Mouse (Mus musculus) thymus, postnatal 10 days (tissue): ENCODE measurements around the gene Pacrg.

Source experiments
- DNase-seq, 2 experiments: peaks; one replicate each; pipeline ENCODE4 v3.0.0; 2021; ENCODE audit warnings: low spot score in 2 of 2

Gene Pacrg

DNA sequence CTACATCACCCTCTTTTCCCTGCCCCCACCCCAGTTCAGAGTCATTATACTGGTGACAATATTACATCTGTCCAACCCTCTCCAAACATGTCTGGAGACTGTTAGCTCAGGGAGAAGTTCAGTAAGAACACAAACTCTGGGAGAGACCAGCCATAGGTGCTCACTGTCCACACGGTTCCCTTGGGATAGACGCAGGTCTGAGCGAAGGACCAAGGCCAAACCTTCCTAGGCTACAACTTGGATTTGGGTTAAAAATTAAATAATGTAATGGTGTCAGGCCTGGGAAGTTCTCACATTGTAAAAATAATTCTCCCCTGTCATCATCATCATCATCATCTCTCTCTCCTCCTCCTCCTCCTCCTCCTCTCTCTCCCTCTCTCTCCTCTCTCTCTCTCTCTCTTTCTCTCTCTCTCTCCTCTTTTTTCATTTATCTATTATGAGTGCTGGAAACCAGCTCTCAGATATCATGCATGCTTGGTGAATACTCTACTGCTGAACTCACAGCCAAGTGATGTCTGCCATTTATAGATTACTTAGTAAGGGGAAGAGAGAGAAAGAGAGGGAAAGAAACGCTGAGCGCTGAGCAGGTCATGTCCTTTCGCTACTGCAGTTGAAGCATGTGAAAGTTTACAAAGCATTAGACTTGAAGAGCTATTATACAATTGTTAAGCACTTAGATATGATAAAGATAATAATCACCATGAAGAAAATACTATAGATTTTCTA, 215.2 kb downstream of the Pacrg start:
- no peak for DNase-seq

DNA sequence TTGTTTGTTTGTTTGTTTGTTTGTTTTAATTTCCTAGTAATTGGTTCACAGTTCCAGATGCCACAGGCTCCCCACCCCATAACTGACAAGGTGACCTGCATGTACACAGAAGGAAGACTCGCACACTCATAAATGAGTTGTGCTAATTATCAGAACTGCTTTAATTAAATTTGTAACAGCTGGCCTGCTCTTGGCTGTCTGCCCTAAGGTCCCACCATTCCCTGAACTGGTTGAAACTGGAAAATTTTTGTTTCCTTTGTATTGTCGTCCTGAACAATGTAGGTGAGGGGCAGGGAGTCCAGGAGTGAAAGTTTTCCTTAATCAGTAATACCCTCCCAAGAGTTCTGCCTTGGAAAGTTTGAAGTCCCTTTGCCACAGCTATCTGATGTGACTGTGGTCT, 219.5 kb downstream of the Pacrg start:
- DNase-seq = no peak

DNA sequence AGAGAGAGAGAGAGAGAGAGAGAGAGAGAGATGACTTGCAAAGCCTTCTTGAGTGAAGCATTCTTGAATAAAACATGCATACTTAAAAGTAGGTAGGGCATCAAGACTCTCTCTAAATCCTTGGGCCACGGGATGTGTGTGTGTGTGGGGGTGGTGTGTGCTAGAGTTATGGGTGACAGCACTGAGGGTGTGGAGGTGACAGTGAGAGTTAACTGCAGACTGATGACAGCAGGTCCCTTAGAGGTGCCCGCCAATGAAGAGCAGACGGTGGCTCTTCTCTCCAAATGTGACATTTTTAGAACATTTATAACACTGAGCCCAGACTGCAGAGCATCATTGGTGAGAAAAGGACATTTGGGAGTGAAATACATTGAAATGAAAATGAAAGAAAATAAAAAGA, 220.2 kb downstream of the Pacrg start:
- no peak for DNase-seq

GRCm38 (mm10) chr17:10617656-10618055, 222.5 kb downstream of the Pacrg start:
- DNase-seq = no peak

- DNase-seq = no peak
Measured at GRCm38 (mm10) chr17:10615611-10616010, 224.5 kb downstream of the Pacrg start.

GRCm38 (mm10) chr17:10614696-10615095, 225.4 kb downstream of the Pacrg start:
- DNase-seq = no peak

DNA sequence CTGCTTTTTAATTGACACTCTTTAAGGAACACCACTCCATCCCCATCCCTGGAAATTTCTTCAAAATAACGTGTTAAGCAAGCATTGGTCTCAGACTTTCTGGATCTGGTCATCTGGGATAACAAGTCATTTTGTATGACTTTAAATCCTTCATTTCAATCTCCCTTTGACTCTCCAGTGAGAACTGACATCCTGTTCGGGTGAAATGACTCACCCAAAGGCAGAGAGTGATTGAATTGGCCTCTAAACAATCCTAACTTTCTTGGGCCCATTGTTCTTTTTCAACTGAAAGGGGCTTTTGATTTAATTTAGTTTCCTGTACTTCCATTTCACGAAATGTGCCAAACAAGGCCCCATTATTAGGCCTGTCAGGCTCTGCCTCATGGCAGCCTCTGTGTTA, 228.5 kb downstream of the Pacrg start:
- DNase-seq = no peak

- DNase-seq = no peak
Measured at GRCm38 (mm10) chr17:10608146-10608545, 232.0 kb downstream of the Pacrg start.

GRCm38 (mm10) chr17:10606090-10606489, 234.0 kb downstream of the Pacrg start:
- no peak for DNase-seq

DNA sequence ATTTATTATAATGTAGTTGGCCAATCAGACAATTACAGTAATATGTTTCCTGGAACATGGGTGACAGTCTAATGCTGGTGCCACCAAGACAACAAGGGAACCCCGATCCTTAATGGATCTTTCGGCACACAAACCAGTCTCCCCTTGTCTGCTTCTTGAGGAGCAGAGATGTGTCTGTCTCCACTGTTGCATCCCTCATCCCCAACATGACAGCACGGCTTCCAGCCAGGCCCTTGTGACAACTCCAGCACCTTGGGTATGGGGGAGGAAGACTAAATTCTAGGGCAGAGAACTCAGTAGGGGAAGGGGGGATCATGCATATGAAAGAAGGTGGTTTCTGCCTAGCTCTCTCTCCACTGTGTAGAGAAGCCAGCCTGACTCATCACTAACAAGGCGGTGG, 242.4 kb downstream of the Pacrg start:
- no peak for DNase-seq

GRCm38 (mm10) chr17:10589604-10590003, 250.5 kb downstream of the Pacrg start:
- no peak for DNase-seq

DNA sequence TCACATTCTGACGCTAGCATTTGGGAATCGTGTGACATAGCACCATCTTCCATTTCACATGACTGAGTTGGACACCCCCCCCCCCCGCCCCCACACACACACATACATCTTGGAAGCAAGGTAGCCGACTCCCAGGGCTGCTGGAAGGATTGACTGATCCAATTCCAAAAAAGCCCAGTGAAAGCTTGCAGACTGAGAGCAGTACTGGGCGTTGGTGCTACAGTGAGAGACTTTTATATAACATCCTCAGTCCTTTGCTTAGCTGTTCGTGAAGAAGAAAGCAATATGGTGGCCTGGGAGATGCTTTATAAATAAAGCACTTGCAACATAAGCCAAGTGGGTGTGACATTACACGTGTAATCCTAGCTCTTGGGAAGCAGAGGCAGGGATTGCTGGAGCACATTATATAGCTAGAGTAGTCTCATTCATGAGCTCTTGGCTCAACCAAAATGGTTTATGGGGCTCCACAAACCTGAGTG, 251.2 kb downstream of the Pacrg start:
- DNase-seq = no peak

DNA sequence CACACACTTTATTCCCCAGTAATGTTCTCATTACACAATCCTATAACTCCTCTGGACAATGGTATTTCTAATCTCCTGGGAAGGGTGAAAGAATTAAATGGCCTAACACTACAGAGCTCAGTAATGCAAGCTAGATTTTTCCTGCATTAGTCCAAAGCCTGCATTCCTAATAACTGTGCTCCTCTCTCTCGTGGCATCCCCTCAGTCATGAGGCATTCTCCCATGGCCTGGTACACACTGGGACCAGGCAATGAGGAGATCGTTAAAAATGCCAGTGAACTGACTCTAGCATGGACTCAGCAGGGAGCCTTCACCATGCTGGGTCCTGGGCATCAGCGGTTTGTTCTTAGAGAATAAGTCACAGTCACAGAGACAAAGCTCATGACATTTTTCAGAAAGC, 256.8 kb downstream of the Pacrg start:
- DNase-seq = no peak

DNA sequence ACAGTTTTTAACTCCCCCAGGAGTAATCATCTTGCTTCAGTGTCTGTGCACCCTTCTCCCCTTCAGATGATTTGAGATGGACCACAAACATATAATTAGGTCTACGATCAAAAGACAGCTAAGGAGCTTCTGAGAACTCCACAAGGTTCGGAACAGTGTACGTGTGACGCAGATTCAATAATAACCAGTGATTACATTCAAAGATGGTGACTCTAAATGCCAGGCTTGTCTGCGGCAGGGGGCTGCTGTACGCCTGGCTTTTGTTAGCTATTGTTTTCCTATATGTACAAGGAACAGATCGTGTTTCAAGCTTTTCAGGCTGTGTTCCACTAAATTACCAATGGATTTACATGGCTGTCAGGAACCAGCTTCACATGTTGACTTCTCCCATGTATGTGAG, 264.8 kb downstream of the Pacrg start:
- DNase-seq = no peak

- DNase-seq = no peak
Measured at GRCm38 (mm10) chr17:10572436-10572835, 267.7 kb downstream of the Pacrg start.

DNA sequence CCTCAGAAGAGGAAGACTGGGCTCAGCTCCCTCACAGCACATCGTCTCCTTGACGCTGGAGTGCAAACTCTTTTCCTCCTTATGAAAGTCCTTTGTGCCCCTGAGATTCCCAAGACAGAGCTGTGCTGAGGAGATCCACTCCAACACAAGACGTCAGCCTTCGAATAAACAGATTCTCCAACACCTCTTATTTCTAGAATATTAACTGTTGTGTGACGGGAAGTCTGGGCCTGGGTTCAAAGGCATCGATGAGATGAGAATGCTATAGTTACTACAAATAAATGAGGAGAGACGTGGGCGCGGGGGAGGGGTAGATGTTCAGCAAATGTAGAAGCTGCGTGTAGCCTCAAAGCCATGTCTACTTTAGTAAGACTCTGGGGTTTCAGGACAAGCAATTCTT, 270.8 kb downstream of the Pacrg start:
- no peak for DNase-seq

DNA sequence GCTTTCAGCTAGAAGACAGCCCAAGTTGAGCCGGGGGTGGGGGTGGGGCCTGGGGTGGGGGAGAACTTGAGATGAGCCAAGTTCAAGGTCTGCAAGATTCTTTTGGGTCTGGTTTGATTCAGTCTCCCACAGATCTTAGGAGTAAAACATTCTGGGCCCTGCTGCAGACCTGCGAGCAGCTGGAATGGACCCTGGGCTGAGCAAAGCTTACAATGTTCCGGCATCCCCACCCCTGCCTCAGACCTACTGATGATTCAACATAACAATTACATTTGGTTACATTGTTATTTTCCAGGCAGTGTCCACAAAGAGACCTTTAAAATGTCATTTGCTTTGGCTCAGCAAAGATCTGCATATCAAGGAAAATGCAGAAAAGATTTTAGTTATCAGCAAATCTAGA, 272.7 kb downstream of the Pacrg start:
- no peak for DNase-seq

DNA sequence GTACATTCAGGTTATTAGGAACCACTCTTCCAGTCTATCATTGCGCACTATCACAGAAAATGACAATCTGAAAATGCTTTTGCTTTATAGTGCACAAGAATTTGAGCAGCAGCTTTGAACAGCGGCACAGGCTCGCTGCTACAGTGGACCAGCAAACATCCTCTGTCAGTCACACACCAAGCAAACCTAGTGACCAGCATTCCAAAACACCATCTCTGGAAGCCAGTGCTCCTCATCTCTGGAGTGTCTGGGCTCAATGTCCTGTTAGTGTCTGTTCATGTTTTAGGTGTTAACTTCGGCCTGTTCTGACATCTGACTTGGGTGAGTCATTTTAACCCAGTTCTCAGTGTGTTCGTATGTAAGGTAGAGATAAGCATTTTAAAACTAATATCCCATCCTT, 275.9 kb downstream of the Pacrg start:
- no peak for DNase-seq

GRCm38 (mm10) chr17:10562871-10563270, 277.2 kb downstream of the Pacrg start:
- no peak for DNase-seq

DNA sequence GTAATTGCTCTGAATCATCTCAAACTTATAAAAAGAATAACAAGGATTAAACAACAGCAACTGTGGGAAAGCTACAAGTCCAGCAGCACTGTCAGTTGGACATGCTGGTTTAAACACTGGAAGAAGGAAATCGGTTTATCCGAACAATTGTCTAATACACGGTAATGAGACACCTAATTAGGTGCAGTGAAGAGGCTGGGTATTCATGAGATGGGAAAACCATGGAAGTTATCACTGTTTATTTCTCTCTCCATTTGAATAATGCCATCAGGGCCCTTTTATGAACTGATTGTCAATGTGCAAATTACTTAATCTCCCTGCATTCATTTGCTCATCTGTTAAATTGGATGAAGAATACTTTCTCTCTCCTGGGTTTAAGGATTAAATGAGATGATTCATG, 280.1 kb downstream of the Pacrg start:
- DNase-seq = no peak

- no peak for DNase-seq
Measured at GRCm38 (mm10) chr17:10558671-10559070, 281.4 kb downstream of the Pacrg start.

DNA sequence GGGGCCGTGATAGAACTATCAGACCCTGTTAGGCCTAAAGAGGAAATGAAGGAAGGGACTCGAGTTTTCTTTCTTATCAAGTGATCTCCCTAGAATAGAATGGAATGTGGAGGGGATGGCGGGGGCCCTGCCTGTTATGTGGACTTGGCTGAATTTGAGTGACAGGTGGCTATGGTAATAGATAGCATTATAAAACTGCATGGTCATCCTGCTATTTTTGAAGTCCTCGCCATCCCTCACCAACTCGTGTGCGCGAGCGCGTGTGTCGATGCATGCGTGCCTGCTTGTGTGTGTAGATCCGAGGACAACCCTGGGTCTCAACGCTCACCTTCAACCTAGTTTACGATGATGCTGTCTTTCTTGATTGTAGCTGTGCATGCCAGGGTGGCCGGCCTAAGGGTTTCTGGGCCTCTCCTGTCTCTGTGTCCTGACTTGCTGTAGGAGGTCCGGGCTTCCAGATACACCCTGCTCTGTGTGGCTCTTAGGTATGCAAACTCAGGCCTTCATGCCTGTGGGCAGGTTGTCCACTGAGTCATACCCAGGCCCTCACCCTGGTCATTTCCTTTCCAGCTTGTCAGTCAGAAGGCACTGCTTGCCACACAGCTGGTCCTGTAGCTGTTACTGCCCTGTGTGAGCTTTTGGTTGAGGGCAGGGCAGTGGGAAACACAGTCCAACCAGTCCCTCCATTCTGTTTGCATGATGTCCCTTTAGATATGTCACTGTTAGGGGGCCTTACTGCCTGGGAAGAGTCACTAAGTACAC, 287.6 kb downstream of the Pacrg start:
- no peak for DNase-seq

GRCm38 (mm10) chr17:10550781-10551520, 289.2 kb downstream of the Pacrg start:
- no peak for DNase-seq
